Mouse (Mus musculus) ES-E14 (cell line): ENCODE data around the gene Kcnab1. TPM values are rescaled to one million over a fixed set of nuclear protein-coding genes. Genes with fewer than 3 reads are reported as not detected.

Source experiments
- DNase-seq: peaks from one replicate; pipeline ENCODE4 v3.0.0-alpha.2; 2013; ENCODE audit warnings: low read depth, low spot score
- H3K27ac ChIP-seq: 2 replicates; pipeline ENCODE4 v1.5.1; 2012; ENCODE audit warnings: low read depth, mild to moderate bottlenecking, low read length, moderate library complexity, mixed read lengths; ENCODE audit not compliant: poor library complexity, insufficient read depth, severe bottlenecking
- H3K36me3 ChIP-seq: 2 replicates; pipeline ENCODE4 v1.6.1; 2012; ENCODE audit warnings: mild to moderate bottlenecking, low read length, moderate library complexity, mixed read lengths; ENCODE audit not compliant: control insufficient read depth, poor library complexity, insufficient read depth, severe bottlenecking
- H3K4me1 ChIP-seq, 2 experiments: fragments of 150-350 bp in 1 of 2; sonication (generic) in 1 of 2; 2 replicates each; pipeline ENCODE4 v1.6.1; 2012; ENCODE audit warnings: low read length in 2 of 2, mild to moderate bottlenecking in 1 of 2, mixed read lengths in 1 of 2; ENCODE audit not compliant: control insufficient read depth in 2 of 2, insufficient read depth in 2 of 2, poor library complexity in 1 of 2
- H3K4me3 ChIP-seq, 2 experiments: fragments of 150-350 bp in 1 of 2; sonication (generic) in 1 of 2; 2 replicates each; pipeline ENCODE4 v1.5.1; 2012; ENCODE audit warnings: low read length in 2 of 2, low read depth in 1 of 2, mild to moderate bottlenecking in 1 of 2, mixed read lengths in 1 of 2; ENCODE audit not compliant: insufficient read depth in 1 of 2, poor library complexity in 1 of 2, severe bottlenecking in 1 of 2
- H3K9ac ChIP-seq: 2 replicates; pipeline ENCODE4 v1.6.1; 2012; ENCODE audit warnings: low read depth, mild to moderate bottlenecking, low read length, mixed read lengths; ENCODE audit not compliant: poor library complexity, insufficient read depth, severe bottlenecking
- H3K9me3 ChIP-seq: fragments of 150-350 bp; sonication (generic); 2 replicates; pipeline ENCODE4 v1.6.1; 2012; ENCODE audit warnings: low read depth, mild to moderate bottlenecking, low read length; ENCODE audit not compliant: control insufficient read depth, insufficient read depth
- CHD2 ChIP-seq: IDR thresholded peaks from 2 replicates; pipeline ENCODE4 v1.6.1; 2014; ENCODE audit warnings: mild to moderate bottlenecking, low read depth, low read length, inconsistent platforms
- HCFC1 ChIP-seq: IDR thresholded peaks from 2 replicates; pipeline ENCODE4 v1.6.1; 2012; ENCODE audit warnings: low read length, inconsistent platforms, borderline replicate concordance; ENCODE audit not compliant: insufficient read depth
- MAFK ChIP-seq: IDR thresholded peaks from 2 replicates; pipeline ENCODE4 v1.6.1; 2014; ENCODE audit warnings: mild to moderate bottlenecking, low read depth, low read length, inconsistent platforms; ENCODE audit not compliant: insufficient read depth
- ZC3H11A ChIP-seq: IDR thresholded peaks from 2 replicates; pipeline ENCODE4 v1.6.1; 2012; ENCODE audit warnings: low read depth, mild to moderate bottlenecking, inconsistent platforms, low read length, borderline replicate concordance
- ZNF384 ChIP-seq: IDR thresholded peaks from 2 replicates; pipeline ENCODE4 v1.6.1; 2012; ENCODE audit warnings: low read depth, low read length, inconsistent platforms
- in situ Hi-C, 2 experiments: fragments of 600-800 bp; cut with MboI; formaldehyde crosslinking; loops; one replicate each; pipeline ENCODE4 v1.15.1; 2025; ENCODE audit warnings: low sequenced_read_pairs in 2 of 2, inconsistent platforms in 1 of 2; ENCODE audit not compliant: unreplicated experiment in 2 of 2
- total RNA-seq: library from RNA; depleted of rRNA; stranded (reverse); fragments of 300-350 nt; gene quantifications from 2 replicates; pipeline ENCODE4 v1.2.3, GENCODE M21; 2012

The Kcnab1 gene
- total RNA-seq, 1 experiment = 0.45 TPM

- TF ChIP-seq MAFK (no peak), ZC3H11A (no peak), HCFC1 (no peak), CHD2 (no peak), ZNF384 (no peak)
- Histone ChIP-seq H3K9me3 (no peaks in the 10 kb centered on the region), H3K27ac (no peak overlapping the region), H3K4me3 (no peak overlapping the region), H3K9ac (no peak overlapping the region), H3K4me1 (no peaks in the 10 kb centered on the region), H3K36me3 (no peaks in the 10 kb centered on the region)
- no peak for DNase-seq
- in situ Hi-C loops = no loop called here
Measured at GRCm38 (mm10) chr3:65111176-65111575, 2.0 kb downstream of the Kcnab1 start.

- no peak overlapping the region for H3K4me3 ChIP-seq
- no peaks in the 10 kb centered on the region for H3K4me1 ChIP-seq
- H3K36me3 ChIP-seq = no peaks in the 10 kb centered on the region
- in situ Hi-C loops = no loop called here
- H3K27ac ChIP-seq = no peak overlapping the region
- TF ChIP-seq MAFK = no peak
- no peak for TF ChIP-seq CHD2
- TF ChIP-seq HCFC1 = no peak
- no peak for TF ChIP-seq ZNF384
- H3K9ac ChIP-seq = no peak overlapping the region
- no peaks in the 10 kb centered on the region for H3K9me3 ChIP-seq
- DNase-seq = no peak
Measured at GRCm38 (mm10) chr3:65115164-65115563, 6.0 kb downstream of the Kcnab1 start.

- Histone ChIP-seq H3K9me3 (no peaks in the 10 kb centered on the region), H3K27ac (no peak overlapping the region), H3K9ac (no peak overlapping the region), H3K4me1 (no peaks in the 10 kb centered on the region), H3K4me3 (no peak overlapping the region), H3K36me3 (no peaks in the 10 kb centered on the region)
- in situ Hi-C loops = no loop called here
- TF ChIP-seq MAFK = no peak
- TF ChIP-seq HCFC1 = no peak
- no peak for TF ChIP-seq ZC3H11A
- no peak for DNase-seq
Measured at GRCm38 (mm10) chr3:65116958-65117357, 7.8 kb downstream of the Kcnab1 start.

- H3K9ac ChIP-seq = no peak overlapping the region
- no peak for DNase-seq
- TF ChIP-seq MAFK = no peak
- TF ChIP-seq ZC3H11A = no peak
- TF ChIP-seq ZNF384 = no peak
- no peak for TF ChIP-seq CHD2
- TF ChIP-seq HCFC1 = no peak
- no peak overlapping the region for H3K27ac ChIP-seq
- no peaks in the 10 kb centered on the region for H3K36me3 ChIP-seq
- H3K9me3 ChIP-seq = no peaks in the 10 kb centered on the region
- H3K4me1 ChIP-seq = no peaks in the 10 kb centered on the region
- in situ Hi-C loops = no loop called here
- no peak overlapping the region for H3K4me3 ChIP-seq
Measured at GRCm38 (mm10) chr3:65117365-65117764, 8.2 kb downstream of the Kcnab1 start.

- H3K36me3 ChIP-seq = no peaks in the 10 kb centered on the region
- no peak for DNase-seq
- no peaks in the 10 kb centered on the region for H3K4me1 ChIP-seq
- no peak overlapping the region for H3K4me3 ChIP-seq
- in situ Hi-C loops = no loop called here
- no peak overlapping the region for H3K9ac ChIP-seq
- no peak overlapping the region for H3K27ac ChIP-seq
- no peak for TF ChIP-seq ZNF384
- no peak for TF ChIP-seq ZC3H11A
- no peak for TF ChIP-seq MAFK
- TF ChIP-seq HCFC1 = no peak
- no peak for TF ChIP-seq CHD2
- H3K9me3 ChIP-seq = no peaks in the 10 kb centered on the region
Measured at GRCm38 (mm10) chr3:65124975-65125374, 15.8 kb downstream of the Kcnab1 start.
